Mouse (Mus musculus): ENCODE measurements around the gene Ttc21a. TPM values are rescaled to one million over a fixed set of nuclear protein-coding genes. Genes with fewer than 3 reads are reported as not detected.

The Ttc21a gene
- polyA plus RNA-seq, 1 experiment from 2014 or later = 0.23 TPM

Other genes with a start within 250 kb of the Ttc21a start
- gene Scn10a, start 218.3 kb upstream of the Ttc21a start, polyA plus RNA-seq (2016; fragmentation: Nextera tagmentation; extraction: Ambion mirVana) = 1.6 and 2.5 TPM in 2 replicates
- gene Scn11a, start 112.2 kb upstream of the Ttc21a start, polyA plus RNA-seq (2016; fragmentation: Nextera tagmentation; extraction: Ambion mirVana) = 0.04 and 0.05 TPM in 2 replicates
- 65.1 and 69.6 TPM in 2 replicates for gene Wdr48, start 42.7 kb upstream of the Ttc21a start, polyA plus RNA-seq (2016; fragmentation: Nextera tagmentation; extraction: Ambion mirVana)
- 27.0 and 28.8 TPM in 2 replicates for gene Gorasp1, start within 50 bp of the Ttc21a start, polyA plus RNA-seq (2016; fragmentation: Nextera tagmentation; extraction: Ambion mirVana)
- 3.4 and 4.6 TPM in 2 replicates for gene Csrnp1, start 47.1 kb downstream of the Ttc21a start, polyA plus RNA-seq (2016; fragmentation: Nextera tagmentation; extraction: Ambion mirVana)
- 0.33 and 0.37 TPM in 2 replicates for gene Xirp1, start 86.0 kb downstream of the Ttc21a start, polyA plus RNA-seq (2016; fragmentation: Nextera tagmentation; extraction: Ambion mirVana)
- gene Cx3cr1, start 132.3 kb downstream of the Ttc21a start, polyA plus RNA-seq (2016; fragmentation: Nextera tagmentation; extraction: Ambion mirVana) = 7.5 and 8.0 TPM in 2 replicates
- gene Ccr8, start 154.5 kb downstream of the Ttc21a start, polyA plus RNA-seq (2016; fragmentation: Nextera tagmentation; extraction: Ambion mirVana) = 0.23 TPM in 1 of 2 replicates, not detected in the other
- 39.0 and 40.4 TPM in 2 replicates for gene Slc25a38, start 172.8 kb downstream of the Ttc21a start, polyA plus RNA-seq (2016; fragmentation: Nextera tagmentation; extraction: Ambion mirVana)
- gene Rpsa, start 190.1 kb downstream of the Ttc21a start, polyA plus RNA-seq (2016; fragmentation: Nextera tagmentation; extraction: Ambion mirVana) = 1,158 and 1,181 TPM in 2 replicates
- gene Mobp, start 212.1 kb downstream of the Ttc21a start, polyA plus RNA-seq (2016; fragmentation: Nextera tagmentation; extraction: Ambion mirVana) = 0.14 and 0.37 TPM in 2 replicates